Mouse (Mus musculus) myocyte (in vitro differentiated cells): Measurements from ENCODE around the gene Coq5.
A peak's percentile ranks its signal among the peaks of the same experiment; 100 is the strongest.

Source experiments
- MYOD1 ChIP-seq, 3 experiments: IDR thresholded peaks; one replicate each; pipeline ENCODE4 v1.6.1; 2011; ENCODE audit warnings: control low read depth in 2 of 3, low read depth in 2 of 3, mild to moderate bottlenecking in 2 of 3, moderate library complexity in 1 of 3; ENCODE audit not compliant: insufficient read length in 2 of 3, control insufficient read depth in 1 of 3
- POLR2A ChIP-seq: IDR thresholded peaks from one replicate; pipeline ENCODE4 v1.6.1; 2011; ENCODE audit warnings: low read depth, mild to moderate bottlenecking, control low read depth, moderate library complexity; ENCODE audit not compliant: insufficient read length
- TCF12 ChIP-seq: IDR thresholded peaks from one replicate; pipeline ENCODE4 v1.6.1; 2011; ENCODE audit warnings: mild to moderate bottlenecking, control low read depth; ENCODE audit not compliant: poor library complexity, insufficient read depth, severe bottlenecking

DNA sequence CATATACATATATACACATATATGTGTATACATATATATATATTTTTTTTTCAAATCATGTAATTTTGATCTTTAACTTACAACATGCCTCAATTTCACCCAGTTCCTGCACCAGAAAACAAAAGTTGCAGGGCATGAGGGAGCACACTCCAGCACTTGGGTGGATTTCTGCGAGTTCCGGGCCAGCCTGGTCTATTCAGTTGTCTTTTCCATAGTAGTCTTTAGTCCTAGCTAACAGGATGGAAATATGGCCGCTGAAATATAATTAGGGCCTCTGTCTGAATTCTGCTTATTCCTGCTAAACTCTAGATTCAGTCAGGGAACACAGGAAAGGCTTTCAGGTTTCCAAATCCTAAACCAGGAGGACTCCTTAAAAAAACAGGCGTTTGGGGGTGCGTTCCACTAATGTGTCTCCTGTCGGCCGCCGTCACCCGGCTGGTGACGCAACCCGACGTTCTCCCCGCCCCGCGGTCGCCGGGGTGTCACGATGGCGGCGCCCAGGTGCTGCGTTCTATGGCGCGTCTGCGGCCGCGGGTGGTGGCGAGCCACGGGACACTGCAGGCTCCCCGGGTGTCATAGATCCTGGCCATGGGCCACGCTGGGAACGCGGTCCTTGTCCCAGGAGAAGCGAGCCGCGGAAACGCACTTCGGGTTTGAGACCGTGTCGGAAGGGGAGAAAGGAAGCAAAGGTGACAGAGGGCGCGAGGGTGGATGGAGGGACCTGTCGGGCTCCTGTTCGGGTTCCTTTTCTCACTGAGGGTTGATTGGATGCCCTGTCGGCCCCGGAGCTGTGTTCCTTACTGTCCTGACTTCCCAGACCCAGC lies at the start of gene Coq5:
- TF ChIP-seq MYOD1 (IDR thresholded peaks at IDR 0.05; ENCODE audit: control insufficient read depth in 1 of 3, insufficient read length in 2 of 3, low read depth in 2 of 3), result peak in 1 of 3 experiments; percentile 63
- TF ChIP-seq TCF12, result no peak
- peak; percentile 92 for TF ChIP-seq POLR2A
